Mouse (Mus musculus) adrenal gland (tissue): Measurements from ENCODE around the gene Taf1d.

Experiments
- microRNA-seq, 2 experiments: library from miRNA; unstranded; fragments of <30 nt; microRNA quantifications; one replicate each; pipeline ENCODE4; 2019

Gene Taf1d

Small RNAs within 50 kb of the gene (microRNA-seq; reads per million reads assigned to microRNA genes)
- gene Gm49349 (0 to 0.11 reads per million in 2 experiments), gene mmu-mir-7650 (0 to 0.11 reads per million in 2 experiments)
